Mouse (Mus musculus): ENCODE data around the gene Creg2.
"Not testable (repeated sequence)": the region's sequence is repeated elsewhere in the genome, so short reads cannot be mapped to it uniquely, and the experiment has no call there.

Gene Creg2

DNA sequence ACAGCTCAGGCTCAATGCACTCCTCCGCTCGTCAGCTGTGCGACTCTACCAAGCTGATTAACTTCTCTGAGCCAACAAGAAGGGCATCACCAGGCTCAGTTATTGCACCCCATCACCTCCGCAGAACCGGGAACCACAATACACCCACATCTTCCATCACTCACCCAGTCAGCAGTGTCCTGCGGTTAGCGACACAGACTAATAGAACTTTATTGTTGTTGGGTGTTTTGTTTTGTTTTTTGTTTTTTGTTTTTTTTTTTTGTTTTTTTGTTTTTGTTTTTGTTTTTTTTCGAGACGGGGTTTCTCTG lies at the start of gene Creg2:
Gene Creg2, minus strand, starts transcription at position 234 of the 308 bp plus-strand sequence.
- no peak for DNase-seq (ENCODE audit: low read depth in 1 of 2, low spot score in 2 of 2)

DNA sequence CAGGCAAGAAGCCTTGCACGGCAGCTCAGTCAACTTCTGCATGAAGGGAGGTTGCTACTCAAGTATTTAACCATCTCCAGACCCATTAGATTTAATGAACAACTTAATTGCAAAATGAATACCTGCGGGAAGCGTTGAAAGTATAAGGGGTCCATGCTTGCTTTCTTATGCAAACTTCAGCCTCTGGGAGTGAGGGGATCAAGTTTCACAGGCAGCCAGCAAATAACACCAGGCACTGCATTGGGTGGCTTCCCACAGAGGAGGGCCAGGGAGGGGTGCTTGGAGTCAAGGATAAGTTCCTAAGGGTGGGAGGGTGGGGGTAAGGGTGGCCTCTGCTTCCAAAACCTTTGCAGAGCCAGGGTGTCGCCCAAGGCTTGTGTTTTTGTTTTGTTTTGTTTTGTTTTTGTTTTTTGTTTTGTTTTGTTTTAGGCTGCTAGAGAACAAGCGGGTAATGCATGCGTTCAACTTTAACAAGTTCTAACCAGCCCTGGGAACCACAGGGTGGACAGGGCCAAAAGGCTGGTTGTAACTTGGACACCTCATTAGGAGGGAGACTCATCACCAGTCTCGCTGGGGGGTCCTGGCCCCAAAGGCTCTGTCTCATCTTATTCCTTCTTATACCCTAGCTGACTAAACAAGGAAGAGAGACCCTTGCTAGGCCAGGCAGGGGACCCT lies 49.5 kb upstream of the Creg2 start:
- DNase-seq (ENCODE audit: low read depth in 1 of 2, low spot score in 2 of 2): no peak

DNA sequence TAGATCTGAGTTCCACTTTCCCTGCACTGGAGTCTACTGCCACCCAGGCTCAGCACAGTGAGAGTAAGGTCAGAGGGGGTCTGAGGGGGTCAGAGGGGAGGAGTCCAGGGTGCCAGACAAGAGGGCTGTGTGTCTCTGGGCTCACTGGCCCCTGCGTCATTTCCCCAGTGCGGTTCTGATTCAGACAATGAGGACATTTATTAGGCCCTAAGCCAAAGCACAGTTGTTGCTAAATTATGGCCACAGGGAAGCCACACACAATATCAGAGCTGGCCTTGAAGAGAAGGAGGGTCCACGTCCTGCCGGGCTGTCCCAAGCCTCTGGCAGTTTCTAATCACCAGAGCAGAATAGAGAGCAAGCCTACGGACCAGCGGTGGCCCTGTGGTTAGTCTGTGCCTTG lies 47.2 kb upstream of the Creg2 start:
- DNase-seq (ENCODE audit: low read depth in 1 of 2, low spot score in 2 of 2): no peak

DNA sequence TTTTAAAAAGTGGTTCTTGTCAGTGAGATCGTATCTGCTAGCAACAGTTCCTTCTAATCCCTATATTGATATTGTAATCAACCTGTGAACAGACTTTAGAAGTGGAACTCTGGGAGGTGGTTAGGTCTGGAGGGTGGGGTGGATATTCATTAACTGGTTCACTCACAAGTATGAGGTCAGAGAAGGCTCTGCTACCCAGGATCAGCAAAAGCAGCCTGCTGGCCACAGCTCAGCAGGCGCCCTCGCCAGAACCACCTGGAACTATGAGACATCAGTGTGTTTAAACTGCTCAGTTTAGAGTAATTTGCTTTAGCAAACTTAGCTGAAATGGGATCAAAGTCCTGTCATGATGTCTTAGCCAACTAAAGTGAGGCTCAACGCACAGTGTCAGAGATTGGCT lies 43.9 kb upstream of the Creg2 start:
- no peak for DNase-seq (ENCODE audit: low read depth in 1 of 2, low spot score in 2 of 2)

DNA sequence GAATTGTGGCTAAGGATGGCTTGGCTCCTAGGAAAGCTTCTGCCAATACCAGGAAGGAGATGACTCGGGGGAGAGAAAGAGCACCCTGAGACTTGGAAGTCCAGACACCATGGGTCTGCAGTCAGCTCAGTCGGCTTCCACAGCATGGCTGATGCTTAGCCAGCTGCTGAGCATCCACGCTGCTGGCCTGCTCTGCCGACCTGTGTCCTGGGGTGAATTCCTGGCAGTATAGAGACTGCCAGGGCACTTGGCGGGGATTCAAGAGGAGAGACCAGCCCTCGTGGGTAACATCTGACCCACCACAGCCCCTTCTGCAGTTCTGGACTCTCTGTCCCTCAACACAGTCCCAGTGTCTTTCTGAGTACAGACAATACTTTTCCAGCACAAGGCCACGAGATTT lies 43.5 kb upstream of the Creg2 start:
- DNase-seq (ENCODE audit: low read depth in 1 of 2, low spot score in 2 of 2): no peak

DNA sequence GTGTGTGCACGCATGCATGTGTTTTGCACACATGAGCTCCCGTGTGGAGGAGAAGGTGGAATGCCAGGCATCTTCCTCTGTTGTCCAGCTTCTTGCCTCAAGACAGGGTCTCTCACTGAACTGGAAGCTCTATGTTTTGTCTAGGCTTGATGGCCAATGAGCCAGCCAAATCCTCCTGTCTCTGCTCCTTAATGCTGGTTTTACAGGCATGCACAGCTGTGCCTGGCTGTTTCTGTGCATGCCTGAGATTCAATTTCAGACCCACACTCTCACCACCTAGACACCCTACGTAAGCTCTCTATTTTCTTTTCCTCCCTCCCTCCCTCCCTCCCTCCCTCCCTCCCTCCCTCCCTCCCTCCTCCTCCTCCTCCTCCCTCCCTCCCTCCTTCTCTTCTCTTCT lies 40.7 kb upstream of the Creg2 start:
- no peak for DNase-seq (ENCODE audit: low read depth in 1 of 2, low spot score in 2 of 2)

DNA sequence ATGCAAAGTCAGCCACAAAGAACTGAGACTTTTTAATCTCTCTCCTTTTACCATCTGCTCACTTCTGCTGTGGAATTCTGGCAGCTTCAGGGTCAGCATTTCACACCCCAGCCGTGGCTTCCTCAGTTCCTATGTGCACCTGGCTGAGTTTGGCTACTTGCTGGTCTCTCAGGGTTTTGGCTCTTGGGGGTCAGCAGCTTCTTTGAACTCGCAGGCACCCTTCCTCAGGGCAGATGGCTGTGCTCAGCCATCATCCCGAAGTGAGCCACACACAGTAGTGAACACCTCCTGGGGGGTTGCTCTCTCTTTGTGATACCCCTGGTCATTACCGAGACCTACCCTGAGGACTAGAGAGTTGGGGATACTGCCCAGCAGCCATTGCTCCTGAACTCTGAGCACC lies 39.8 kb upstream of the Creg2 start:
- no peak for DNase-seq (ENCODE audit: low read depth in 1 of 2, low spot score in 2 of 2)

DNA sequence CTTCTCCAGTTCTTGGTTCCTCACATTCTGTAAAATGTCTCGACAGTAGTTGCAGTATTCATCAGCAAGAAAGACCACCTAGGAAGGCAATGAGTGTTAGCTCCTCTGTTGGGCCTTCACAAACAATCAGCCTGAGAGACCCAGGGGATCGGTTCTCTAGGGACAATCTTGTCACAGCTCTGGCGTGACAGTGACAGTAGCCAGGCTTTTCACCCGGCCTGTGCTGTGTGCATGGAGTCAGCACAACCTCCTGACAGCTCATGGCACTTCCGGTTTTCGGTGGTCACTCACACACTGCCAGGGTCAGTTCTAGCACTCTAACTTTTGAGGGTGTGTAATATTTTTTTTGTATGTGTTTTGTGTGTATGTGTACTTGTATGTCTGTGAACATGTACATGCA lies 37.3 kb upstream of the Creg2 start:
- no peak for DNase-seq (ENCODE audit: low read depth in 1 of 2, low spot score in 2 of 2)

DNA sequence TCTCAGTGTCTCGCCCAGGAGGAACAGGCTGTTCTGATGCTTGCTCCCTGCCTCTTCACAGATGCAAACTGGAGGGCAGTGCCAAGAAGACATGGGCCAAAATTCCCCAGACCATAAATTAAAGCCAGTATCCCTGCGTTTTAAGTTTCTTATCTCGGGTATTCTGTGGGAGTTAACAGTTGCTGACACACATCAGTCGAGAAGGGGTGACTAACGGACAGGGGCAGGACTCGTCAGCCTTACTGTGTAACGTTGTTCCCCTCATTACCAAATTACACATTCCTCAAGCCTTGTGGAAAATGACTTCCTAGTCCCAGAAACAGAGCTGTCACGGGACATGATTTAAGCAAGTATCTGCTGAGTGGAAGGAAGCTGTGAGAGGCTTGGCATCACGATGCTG lies 36.0 kb upstream of the Creg2 start:
- no peak for DNase-seq (ENCODE audit: low read depth in 1 of 2, low spot score in 2 of 2)

DNA sequence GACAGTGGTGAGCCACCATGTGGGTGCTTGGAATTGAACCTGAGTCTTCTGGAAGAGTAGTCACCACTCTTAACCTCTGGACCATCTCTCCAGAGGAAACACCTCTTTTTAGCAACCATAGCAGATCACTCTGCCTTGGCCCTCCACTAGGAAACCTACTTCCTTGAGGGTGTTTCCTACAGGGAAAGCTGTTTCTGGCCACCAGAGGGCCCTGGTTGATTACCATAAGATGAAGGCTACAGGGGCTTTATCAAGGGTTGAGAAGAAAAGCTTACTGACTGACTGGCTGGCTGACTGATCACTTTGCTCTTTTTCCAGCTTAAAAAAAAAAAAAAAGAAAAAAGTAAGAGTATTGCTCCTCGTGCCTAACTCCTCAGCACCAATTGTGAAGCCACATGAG lies 34.6 kb upstream of the Creg2 start:
- no peak for DNase-seq (ENCODE audit: low read depth in 1 of 2, low spot score in 2 of 2)

DNA sequence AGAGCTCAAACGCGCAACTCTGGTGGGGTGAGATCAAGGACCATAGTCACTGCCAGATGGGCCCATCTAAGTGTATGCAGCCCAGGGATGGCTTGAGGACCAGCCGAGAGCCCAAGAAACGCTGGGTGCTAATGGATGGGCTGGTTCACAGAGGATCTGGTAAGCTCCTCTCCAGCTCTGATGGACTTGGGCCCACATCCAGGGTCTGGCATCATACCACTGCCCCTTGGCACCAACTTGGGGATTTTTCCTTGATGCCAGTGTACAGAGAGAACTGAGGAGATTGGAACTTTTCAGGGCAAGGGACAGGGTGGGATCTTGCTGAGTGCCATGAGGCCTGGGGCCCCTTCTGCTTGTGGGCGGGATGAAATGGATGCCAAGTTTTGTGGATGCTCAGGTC lies 30.4 kb upstream of the Creg2 start:
- DNase-seq (ENCODE audit: low read depth in 1 of 2, low spot score in 2 of 2): no peak

DNA sequence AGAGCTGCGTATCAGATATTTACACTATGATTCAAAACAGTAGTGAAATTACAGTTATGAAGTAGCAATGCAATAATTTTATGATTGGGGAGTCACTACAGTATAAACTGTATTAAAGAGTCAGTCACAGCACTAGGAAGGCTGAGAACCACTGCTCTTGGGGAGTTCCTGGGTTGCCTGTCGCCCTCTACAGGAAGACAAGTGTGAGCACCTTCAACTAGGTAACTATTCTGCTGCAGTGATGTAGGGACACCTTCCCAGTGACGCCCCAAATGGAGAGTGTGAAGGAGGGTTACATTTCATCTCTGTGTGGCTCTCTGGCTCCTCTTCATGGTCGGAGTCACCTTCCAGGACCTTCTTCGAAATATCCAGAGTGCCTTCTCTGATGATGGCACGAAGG lies 29.3 kb upstream of the Creg2 start:
- no peak for DNase-seq (ENCODE audit: low read depth in 1 of 2, low spot score in 2 of 2)

DNA sequence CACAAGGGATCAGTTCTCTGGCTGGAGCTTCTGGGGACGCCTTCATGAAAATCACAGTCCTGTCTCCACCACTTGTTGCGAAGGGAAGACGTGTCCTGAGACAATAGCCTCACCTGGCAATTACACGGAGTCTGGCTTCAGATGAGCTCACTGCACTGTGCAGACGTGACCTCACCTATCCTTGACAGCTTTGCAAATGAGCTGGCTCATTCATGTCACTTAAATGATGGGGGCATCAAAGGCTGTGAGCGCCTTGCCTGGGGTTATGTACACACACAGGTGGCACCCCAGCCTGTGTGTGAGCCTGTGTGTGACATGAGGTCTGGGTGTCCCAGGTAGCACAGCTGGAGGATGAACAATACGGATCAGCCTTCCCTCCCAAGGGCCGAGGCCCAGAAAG lies 27.6 kb upstream of the Creg2 start:
- DNase-seq (ENCODE audit: low read depth in 1 of 2, low spot score in 2 of 2): no peak

DNA sequence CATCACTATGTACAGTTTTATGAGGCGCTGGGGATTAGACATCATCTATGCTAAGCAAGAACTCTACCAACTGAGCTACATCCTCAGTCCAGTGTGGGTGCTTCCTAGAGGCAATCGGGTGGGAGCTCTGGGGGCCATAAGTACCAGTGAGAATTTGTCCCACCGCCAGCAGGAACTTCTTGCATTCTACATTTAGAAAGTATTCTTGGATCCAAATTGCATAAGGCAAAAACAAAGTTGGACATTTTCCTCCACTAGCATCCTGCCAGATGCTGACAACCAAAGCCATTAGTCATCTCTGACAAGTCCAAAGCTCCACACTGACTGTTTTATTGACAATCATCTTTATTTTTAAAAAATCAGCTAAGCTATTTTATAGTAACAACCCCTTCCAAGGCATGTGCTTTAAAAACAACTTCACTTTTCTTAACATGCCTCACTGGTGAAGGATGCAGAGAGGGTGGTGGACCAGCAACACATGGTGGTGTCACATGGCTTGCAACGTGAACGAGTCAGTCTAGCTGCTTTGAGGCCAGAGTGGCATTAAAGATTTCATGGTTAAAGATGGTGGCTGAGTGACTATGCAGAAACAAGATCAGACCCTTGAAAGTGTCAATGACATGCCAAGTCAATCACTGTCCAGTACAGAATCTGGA lies 25.1 kb upstream of the Creg2 start:
- DNase-seq (ENCODE audit: low read depth in 1 of 2, low spot score in 2 of 2): no peak

DNA sequence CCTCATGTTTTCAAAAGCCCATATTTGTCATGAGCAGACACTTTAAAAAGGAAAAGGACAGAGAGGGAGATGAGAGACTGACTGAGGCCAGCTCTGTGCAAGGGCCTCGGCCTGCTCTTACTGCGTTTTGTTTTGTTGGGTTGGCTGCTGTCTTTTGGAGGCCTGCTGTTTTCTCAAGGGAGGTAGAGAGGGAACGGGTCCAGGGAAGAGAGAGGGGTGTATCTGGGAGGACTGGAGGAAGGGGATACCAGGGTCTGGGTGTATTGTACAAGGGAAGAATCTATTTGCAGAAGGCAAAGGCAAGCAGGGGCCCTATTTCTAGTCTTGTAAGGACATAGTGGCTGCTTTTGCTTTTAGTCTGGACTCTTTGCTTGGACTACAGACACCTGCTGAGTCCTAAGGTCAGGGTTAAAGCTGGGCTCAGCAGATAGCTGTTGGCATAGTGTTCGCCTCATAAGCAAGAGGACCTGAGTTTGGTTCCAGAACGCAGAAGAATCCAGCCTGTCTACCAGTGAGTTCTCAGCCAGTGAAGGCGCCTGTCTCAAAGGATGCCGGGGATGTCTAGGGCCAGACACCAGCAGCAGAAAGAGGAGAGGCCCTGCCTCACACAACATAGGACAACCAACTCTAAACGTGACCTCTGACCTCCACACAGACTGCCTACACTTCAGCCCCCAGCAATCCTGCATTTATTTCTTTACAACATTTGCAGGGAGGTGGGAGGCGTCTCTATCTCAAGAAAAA lies 21.3 kb upstream of the Creg2 start:
- DNase-seq (ENCODE audit: low read depth in 1 of 2, low spot score in 2 of 2): no peak

DNA sequence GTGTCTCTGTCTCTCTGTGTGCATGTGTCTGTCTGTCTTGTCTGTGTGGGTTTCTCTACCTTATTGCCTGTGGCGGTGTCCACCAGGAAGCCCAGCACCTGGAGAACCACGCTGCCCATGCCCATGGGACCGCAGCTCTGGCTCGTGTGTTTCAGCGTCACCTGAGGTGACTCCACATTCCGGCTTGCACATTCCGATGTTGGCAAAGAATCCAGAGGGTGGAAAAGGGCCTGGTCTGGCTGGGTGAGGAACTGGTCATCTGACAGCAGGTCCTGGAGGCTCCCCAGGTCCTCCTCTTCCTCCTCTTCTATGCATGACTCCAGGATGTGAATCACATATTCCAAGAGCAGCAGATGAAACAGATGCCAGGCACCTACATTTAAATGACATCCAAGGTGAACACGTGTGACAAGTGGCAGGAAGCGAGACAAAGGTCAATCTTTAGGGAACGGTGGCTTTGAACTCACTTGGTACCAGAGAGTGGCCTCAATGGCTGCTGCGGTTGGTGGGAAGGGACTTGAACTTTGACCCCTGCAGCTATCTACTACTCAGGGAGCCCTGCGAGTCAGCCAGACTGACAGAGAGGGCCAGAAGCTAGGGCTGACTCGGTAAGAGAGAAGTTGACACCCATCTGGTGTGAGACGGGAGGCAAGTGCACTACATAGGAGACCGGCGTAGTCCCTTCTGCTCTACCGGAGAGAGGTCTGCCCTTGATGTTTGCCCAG lies 19.1 kb upstream of the Creg2 start:
- no peak for DNase-seq (ENCODE audit: low read depth in 1 of 2, low spot score in 2 of 2)

DNA sequence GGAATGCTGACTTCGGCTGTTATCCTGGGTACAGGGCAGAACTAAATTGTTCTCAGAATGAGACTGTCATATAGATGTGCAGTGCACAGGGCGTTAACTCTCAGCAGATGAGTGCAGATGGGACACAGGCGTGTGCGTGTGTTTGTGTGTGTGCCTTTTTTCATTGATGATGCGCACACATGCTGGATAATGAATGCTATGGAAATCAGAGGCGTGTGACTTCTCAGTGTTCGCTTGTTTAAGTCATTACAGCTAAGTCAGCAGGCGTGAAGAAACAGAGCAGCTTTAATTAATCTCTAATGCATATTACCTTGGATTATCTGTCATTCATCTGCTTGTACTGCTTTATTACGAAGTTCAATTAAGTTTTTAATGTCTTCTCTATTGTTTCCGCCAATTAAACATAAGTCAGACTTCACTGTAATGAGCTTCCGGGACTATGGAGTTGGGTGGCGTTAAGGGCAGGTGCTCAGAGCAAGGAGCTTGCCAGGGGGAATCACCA lies 15.5 kb upstream of the Creg2 start:
- no peak for DNase-seq (ENCODE audit: low read depth in 1 of 2, low spot score in 2 of 2)

DNA sequence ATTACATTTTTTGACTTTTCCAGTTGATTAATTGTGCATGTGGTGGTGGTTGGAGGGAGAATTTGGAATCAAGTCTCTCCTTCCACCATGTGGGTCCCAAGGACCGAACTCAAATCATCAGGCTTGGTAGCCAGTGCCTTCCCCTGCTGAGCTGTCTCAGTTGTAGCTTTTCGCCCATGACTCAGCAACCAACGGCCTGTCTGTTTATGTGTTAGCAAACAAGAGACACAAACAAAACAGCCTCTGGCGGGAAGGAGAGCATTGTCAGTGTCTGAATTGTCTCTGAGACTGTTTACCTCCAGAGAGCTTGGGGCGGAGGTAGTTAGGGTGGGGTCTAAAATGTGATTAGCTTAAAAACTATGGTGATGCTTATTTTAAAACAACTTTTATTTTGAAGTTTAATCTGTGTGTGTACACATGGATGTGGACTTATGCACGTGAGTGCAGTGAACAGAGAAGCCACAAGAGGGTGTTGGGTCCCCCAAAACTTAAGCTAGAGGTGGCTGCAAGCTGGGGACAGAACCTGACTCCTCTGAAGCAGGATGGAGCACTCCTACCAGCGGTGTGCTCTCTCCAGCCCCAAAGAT lies 12.9 kb upstream of the Creg2 start:
- DNase-seq (ENCODE audit: low read depth in 1 of 2, low spot score in 2 of 2): no peak

DNA sequence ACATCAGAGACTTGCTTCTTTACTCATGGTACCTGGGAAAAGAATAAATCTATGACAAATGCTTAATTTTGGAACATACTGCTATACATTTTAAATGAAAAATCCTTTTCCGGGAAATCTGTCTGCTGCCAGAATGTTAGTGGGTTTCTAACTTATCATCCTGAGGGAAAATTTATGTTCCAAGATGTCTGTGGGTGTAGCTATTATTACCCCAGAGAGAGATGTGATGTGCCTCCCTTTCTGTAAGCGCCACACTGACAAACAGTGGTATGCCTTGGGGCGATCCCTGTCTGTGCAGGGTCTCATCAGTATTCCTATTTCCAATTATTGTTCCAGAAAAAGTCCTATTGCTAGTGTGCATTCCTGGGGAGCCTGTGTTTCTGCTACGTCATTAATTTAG lies 11.8 kb upstream of the Creg2 start:
- no peak for DNase-seq (ENCODE audit: low read depth in 1 of 2, low spot score in 2 of 2)

DNA sequence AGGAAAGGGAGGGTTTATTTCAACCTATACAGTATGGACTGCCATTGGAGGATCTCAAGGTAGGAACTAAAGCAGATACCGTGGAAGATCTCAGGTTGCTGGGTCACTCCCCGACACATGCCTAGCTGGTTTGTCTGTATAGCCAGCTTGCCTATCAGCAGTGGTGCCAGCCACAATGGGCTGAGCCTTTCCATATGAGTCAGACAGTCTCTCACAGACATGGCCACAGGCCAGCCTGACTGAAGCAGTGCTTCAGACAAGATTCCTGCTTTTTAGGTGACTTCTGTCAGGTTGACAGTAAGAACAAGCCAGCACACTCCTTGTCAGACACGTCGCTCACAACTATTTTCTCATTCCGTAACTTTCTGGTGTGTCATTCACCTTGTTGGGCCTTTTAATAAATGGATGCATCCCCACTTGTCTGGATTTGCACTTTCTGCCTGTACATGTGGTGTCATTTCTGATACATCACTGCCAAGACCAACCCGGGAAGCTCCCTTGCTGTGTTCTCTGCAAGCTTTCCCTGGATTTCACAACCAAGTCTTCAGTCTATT lies 5.8 kb upstream of the Creg2 start:
- no peak for DNase-seq (ENCODE audit: low read depth in 1 of 2, low spot score in 2 of 2)

DNA sequence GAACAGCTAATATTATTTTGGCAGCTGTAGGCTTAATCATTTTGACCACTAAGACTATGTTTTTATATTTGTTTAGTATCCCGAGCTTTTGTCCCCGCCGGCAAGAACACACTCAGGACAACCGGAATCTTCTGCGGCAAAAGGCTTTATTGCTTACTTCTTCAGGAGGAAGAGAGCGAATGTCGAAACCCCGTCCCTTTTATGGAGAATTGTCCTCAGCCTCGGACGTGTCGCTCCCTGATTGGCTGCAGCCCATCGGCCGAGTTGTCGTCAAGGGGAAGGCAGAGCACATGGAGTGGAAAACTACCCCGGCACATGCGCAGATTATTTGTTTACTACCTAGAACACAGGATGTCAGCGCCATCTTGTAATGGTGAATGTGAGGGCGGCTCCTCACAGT lies 3.6 kb upstream of the Creg2 start:
- not testable (repeated sequence) for DNase-seq (ENCODE audit: low read depth in 1 of 2, low spot score in 2 of 2)

All from monocyte, adult 2 months (primary cell).